Mouse (Mus musculus): ENCODE results near the gene Sgcd.

Gene Sgcd

GRCm38 (mm10) chr11:47005301-47005875 is 983.4 kb downstream of the Sgcd start:
- DNase-seq (ENCODE audit: low spot score): no peak

GRCm38 (mm10) chr11:46939311-46939710 is 1049.5 kb downstream of the Sgcd start:
- no peak for DNase-seq (ENCODE audit: low spot score)

- no peak for DNase-seq (ENCODE audit: low spot score)
Measured at GRCm38 (mm10) chr11:46924946-46925345, 1063.8 kb downstream of the Sgcd start.

GRCm38 (mm10) chr11:46920244-46920643 is 1068.5 kb downstream of the Sgcd start:
- DNase-seq (ENCODE audit: low spot score): no peak

- no peak for DNase-seq (ENCODE audit: low spot score)
Measured at GRCm38 (mm10) chr11:46912656-46913237, 1076.0 kb downstream of the Sgcd start.

- DNase-seq (ENCODE audit: low spot score): no peak
Measured at GRCm38 (mm10) chr11:46904281-46904680, 1084.5 kb downstream of the Sgcd start.

- DNase-seq (ENCODE audit: low spot score): no peak
Measured at GRCm38 (mm10) chr11:46889093-46889492, 1099.7 kb downstream of the Sgcd start.

- no peak for DNase-seq (ENCODE audit: low spot score)
Measured at GRCm38 (mm10) chr11:46882456-46882855, 1106.3 kb downstream of the Sgcd start.

GRCm38 (mm10) chr11:46875774-46876173 is 1113.0 kb downstream of the Sgcd start:
- DNase-seq (ENCODE audit: low spot score): no peak

GRCm38 (mm10) chr11:46868594-46868993 is 1120.2 kb downstream of the Sgcd start:
- DNase-seq (ENCODE audit: low spot score): no peak

- DNase-seq (ENCODE audit: low spot score): no peak
Measured at GRCm38 (mm10) chr11:46864809-46865208, 1124.0 kb downstream of the Sgcd start.

GRCm38 (mm10) chr11:46848221-46848971 is 1140.4 kb downstream of the Sgcd start:
- no peak for DNase-seq (ENCODE audit: low spot score)

- no peak for DNase-seq (ENCODE audit: low spot score)
Measured at GRCm38 (mm10) chr11:46847827-46848220, 1140.9 kb downstream of the Sgcd start.

- DNase-seq (ENCODE audit: low spot score): no peak
Measured at GRCm38 (mm10) chr11:46846661-46847060, 1142.1 kb downstream of the Sgcd start.

Data from MN1 (cell line).